Mouse (Mus musculus): ENCODE data around the gene Negr1.

Negr1 gene

DNA sequence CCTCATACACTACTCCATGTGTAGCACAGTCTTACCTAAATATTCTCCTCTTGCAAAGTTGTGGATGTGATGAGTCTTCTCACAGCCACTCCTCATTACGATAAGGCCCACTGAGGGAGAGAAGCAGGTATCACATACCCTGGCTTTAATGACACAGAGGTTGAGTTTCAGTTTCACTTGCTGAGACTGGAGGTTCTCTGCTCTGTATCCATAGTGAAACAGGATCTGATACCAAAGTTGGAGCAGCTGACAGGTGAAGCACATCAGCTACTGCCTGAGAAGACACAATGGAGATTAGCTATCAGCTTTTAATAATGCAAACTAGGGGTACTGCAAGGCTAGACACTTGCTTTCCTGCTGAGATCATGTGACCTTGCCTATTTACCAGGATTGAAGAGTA, 137.1 kb downstream of the Negr1 start:
- no peak for DNase-seq

- no peak for DNase-seq
These were observed 141.6 kb downstream of the Negr1 start for GRCm38 (mm10) chr3:156703241-156703640.

GRCm38 (mm10) chr3:156710240-156710639, 148.6 kb downstream of the Negr1 start:
- no peak for DNase-seq

GRCm38 (mm10) chr3:156710693-156711092, 149.1 kb downstream of the Negr1 start:
- DNase-seq = no peak

DNA sequence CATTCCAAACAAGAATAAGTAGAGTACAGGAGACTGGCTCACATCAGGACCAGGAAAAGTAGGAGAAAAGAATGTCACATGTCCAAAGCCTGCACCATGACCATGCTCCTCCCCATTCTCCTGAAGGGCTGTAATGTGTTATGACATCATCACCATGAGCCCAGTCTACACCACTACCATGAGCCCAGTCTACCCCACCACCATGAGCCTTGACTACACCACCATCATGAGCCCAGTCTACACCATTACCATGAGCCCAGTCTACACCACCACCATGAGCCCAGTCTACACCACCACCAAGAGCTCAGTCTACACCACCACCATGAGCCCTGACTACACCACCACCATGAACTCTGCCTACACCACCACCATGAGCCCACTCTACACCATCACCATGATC, 174.7 kb downstream of the Negr1 start:
- no peak for DNase-seq

DNA sequence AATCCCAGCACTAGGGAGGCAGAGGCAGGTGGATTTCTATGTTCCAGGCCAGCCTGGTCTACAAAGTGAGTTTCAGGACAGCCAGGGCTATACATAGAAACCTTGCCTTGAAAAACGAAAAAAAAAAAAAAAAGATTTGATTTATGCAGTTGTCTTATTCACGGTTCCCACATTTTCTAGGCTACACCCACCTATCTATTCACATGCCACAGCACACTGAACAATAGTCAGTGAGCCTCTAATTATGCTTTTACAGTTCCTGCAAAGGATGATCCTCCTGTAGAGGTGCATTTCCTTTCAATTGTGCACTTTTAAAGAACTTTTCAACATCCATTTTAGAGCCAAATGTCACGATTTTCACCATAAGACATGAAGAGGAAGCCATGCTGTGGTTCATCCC, 177.9 kb downstream of the Negr1 start:
- DNase-seq = no peak

DNA sequence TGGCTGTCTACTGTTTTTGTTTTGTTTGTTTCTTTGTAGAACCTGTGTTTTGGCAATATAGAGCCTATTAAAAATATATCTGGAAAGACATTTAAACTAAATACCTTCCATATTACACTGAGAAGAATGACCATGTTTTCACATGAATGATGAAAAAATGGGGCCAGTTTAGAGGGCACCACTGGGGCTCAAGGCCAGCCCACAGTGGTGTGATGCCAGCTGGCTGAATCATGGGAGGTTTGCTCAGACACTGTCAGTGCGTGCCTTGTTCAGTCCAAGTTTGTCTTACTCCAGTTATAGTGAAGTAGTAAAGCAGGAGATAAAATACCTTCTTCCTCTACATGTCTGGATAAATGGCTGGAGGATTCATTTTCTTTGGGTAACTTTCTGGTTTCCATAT, 181.7 kb downstream of the Negr1 start:
- no peak for DNase-seq

- DNase-seq = no peak
These were observed 183.7 kb downstream of the Negr1 start for GRCm38 (mm10) chr3:156745218-156745770.

- no peak for DNase-seq
These were observed 185.9 kb downstream of the Negr1 start for GRCm38 (mm10) chr3:156747456-156747855.

DNA sequence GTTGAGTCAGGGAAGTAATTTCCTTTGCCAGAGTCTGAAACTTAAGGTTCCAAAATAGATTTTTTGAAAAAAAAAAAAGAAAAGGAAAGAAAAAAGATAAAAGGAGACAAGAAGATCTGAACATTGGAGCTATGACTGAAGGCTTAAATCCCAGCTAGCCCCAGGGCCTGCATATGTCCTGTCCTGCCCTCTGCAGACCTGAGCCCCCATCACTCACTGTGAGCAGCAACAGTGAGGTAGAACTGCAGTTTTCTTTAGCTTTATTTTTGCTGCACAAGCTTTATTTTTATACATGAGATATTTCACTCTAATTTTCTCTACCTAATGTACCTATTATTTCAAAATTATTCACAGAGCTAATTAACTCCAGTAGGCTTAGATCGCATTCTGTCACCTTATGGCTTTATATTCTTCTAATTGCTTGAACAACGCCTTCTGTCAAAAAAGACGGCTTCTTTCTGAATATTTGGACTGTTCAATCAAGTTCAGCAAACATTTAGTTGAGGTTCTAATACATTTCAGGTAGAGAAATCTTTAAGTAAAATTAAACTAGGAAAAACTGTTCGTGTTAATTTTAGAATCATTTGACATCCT, 192.3 kb downstream of the Negr1 start:
- no peak for DNase-seq

GRCm38 (mm10) chr3:156754790-156755530, 193.4 kb downstream of the Negr1 start:
- DNase-seq = no peak

GRCm38 (mm10) chr3:156765015-156765414, 203.4 kb downstream of the Negr1 start:
- DNase-seq = no peak

- DNase-seq = no peak
These were observed 204.7 kb downstream of the Negr1 start for GRCm38 (mm10) chr3:156766171-156766845.

- no peak for DNase-seq
These were observed 210.0 kb downstream of the Negr1 start for GRCm38 (mm10) chr3:156771626-156772025.

DNA sequence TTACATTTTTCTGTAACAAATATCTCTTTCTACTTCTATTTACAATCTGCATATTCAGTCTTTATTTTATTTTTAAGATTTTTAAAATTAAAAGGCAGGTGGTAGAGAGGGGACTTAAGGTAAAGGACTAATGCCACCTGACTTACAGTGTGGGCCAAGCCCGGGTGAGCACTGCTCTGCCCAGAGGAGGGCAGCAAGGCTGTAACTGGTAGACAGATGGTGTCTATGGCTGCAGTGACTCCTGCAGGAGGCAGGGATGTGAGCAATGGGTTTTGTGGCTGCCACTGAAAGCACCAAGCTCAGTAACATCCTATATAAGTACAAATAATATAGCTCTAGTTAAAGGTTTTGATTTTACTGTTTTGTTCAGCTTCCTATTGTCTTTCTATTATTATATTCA, 210.5 kb downstream of the Negr1 start:
- DNase-seq = no peak

- no peak for DNase-seq
These were observed 222.8 kb downstream of the Negr1 start for GRCm38 (mm10) chr3:156784309-156784852.

- DNase-seq = no peak
These were observed 224.8 kb downstream of the Negr1 start for GRCm38 (mm10) chr3:156786355-156786754.

GRCm38 (mm10) chr3:156791234-156791633, 229.6 kb downstream of the Negr1 start:
- DNase-seq = no peak

DNA sequence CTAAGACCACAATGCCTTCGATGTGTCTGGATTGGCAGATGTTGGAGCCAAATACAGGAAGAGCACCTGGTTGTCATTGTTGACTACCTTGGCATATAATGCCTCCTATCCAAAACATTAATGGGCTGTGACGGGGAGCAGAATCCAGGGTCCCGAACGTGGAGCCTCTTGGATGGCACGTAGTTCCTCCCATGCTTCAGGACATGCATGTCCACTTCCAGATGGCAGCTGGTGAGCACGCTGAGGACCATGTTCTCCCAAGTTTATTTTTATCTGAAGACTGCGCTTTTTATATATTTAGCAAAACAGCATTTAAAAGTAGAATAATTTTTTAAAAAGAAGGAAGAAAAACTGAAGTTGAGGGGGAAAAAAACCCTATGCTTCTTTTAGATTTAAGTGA, 231.1 kb downstream of the Negr1 start:
- no peak for DNase-seq

GRCm38 (mm10) chr3:156794091-156794490, 232.5 kb downstream of the Negr1 start:
- no peak for DNase-seq

GRCm38 (mm10) chr3:156794610-156795009, 233.0 kb downstream of the Negr1 start:
- no peak for DNase-seq

GRCm38 (mm10) chr3:156796061-156796691, 234.6 kb downstream of the Negr1 start:
- no peak for DNase-seq

DNA sequence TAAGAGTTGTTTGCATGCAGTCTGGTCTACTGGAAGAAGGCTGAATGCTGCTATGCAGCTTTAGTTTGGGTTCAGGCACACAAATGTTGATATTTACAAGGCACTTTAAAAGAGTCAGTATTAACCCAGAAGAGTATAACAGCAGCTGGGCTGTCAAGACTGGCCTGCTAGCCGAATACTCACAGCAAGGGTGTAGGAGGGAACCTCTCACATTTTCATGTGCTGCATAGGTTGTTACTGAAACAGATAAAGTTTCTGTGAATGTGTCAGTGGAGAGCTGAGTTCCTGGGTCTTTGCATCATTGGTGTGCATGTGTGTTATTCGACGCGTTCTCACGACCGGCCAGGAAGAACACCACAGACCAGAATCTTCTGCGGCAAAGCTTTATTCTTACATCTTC, 237.6 kb downstream of the Negr1 start:
- no peak for DNase-seq
